Mouse (Mus musculus): ENCODE measurements around the gene Sestd1. TPM values are rescaled to one million over a fixed set of nuclear protein-coding genes. Genes with fewer than 3 reads are reported as not detected.

Sestd1 gene
- polyA plus RNA-seq, 1 experiment from 2014 or later: 28.5 TPM

DNA sequence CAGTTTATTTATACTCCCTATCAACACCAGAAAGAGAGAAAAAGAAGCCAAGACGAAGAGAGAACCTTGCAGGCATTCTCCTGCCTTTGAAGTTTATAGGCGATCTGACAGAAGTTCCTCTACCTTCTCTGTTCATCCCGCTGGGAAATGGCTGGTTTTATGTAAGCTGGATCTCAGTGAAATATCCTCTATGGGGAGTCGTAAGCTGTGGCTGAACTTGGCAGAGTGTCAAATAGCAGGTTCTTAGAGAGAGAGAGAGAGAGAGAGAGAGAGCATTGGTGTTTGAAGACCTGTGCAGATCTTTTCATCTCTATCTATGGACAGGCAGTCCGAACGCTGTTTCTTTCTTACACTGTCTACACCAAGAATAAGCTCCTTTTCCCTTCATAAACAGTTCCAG lies 107.0 kb downstream of the Sestd1 start:
- Histone ChIP-seq H3K4me1 (ENCODE audit: control insufficient read depth, insufficient read depth, low read length) (peaks cover 12% of the 10 kb centered on the region), H3K9ac (ENCODE audit: low read length) (no peak overlapping the region), H3K27ac (replicated peaks; ENCODE audit: low read depth, low read length) (no peak overlapping the region), H3K27me3 (ENCODE audit: control insufficient read depth, insufficient read depth, low read length) (no peaks in the 10 kb centered on the region), H3K4me3 (ENCODE audit: low read depth, low read length) (no peak overlapping the region), H3K36me3 (ENCODE audit: control insufficient read depth, insufficient read depth, low read length) (no peaks in the 10 kb centered on the region), H3K9me3 (ENCODE audit: control insufficient read depth, low read length) (no peaks in the 10 kb centered on the region), H3K4me2 (ENCODE audit: low read depth, severe bottlenecking) (no peak overlapping the region)
- ATAC-seq (ENCODE audit: insufficient number of reproducible peaks, low FRiP score, low TSS enrichment, low read depth): no peak
- WGBS: 34% methylated on average over 6 of the region's 6 CpGs
- no peak for DNase-seq (ENCODE audit: low spot score)

DNA sequence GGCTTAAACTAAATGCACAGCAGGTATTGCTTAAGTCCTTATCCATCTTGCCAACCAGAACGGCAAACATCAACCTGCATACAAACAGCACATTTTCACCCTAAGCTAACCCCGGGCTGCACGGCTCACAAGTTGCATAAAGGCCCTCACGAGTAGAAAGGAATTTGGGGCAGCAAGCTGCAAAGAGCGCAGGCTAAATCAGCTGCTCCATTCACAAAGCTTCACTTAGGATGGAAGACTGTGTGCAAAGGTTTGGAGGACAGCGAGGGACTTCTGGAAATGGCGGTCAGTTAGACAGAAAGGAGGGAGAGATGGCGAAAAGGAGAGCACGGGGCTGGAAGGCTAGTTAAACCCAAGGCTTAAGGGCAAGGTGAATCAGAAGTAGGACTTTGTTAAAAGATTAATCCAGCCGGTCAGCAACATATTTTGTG lies 108.1 kb downstream of the Sestd1 start:
- H3K9ac ChIP-seq (ENCODE audit: low read length): no peak overlapping the region

DNA sequence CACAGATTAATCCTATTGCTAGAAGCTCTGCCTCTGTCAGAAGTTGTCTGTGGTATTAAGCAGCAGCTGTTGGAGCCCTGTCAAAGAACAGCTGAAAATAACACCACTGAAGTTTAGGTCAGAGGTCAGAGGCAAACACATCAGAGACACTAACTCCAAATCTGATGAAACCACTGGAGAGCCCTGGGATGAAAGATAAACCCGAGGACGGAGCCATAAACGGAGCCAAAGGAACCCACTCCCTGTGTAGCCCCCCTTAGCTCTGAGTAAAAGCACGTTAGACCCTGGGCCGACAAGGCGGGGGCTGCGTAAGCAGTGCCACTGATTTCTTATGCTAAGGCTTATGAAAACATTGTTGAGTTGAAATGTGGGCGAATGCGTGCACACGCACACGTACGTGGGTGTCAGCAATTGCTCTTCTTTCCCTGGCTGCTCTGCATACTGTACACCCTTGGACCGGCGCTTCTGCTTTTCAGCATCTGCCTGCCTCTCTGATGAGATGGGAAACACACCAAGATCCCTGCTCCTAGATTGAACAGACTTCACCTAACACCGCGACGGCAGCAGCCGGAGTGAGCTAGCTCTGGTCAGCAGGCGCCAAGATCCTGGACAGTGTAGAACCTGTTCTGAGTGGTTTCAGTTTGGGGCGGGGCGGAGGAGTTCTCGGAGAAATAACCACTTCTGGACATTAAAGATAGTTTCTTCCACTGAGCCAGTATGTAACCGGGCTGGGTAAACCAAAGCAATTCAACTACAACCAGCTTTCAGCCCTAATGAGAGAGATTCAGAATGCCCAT lies 108.8 kb downstream of the Sestd1 start:
- Histone ChIP-seq H3K27ac (replicated peaks; ENCODE audit: low read depth, low read length) (no peak overlapping the region), H3K4me1 (ENCODE audit: control insufficient read depth, insufficient read depth, low read length) (peaks cover 12% of the 10 kb centered on the region), H3K4me2 (ENCODE audit: low read depth, severe bottlenecking) (peak overlapping the region; percentile 13), H3K27me3 (ENCODE audit: control insufficient read depth, insufficient read depth, low read length) (no peaks in the 10 kb centered on the region), H3K36me3 (ENCODE audit: control insufficient read depth, insufficient read depth, low read length) (no peaks in the 10 kb centered on the region), H3K9ac (ENCODE audit: low read length) (no peak overlapping the region), H3K4me3 (ENCODE audit: low read depth, low read length) (no peak overlapping the region), H3K9me3 (ENCODE audit: control insufficient read depth, low read length) (no peaks in the 10 kb centered on the region)
- DNase-seq (ENCODE audit: low spot score) (no peak), ATAC-seq (ENCODE audit: insufficient number of reproducible peaks, low FRiP score, low TSS enrichment, low read depth) (peak; percentile 60; the same call in 1 of the 2 replicates)
- WGBS: 39% methylated on average over 23 of the region's 23 CpGs

More for the DNA sequence above, 108.1 kb downstream of the Sestd1 start:
- Histone ChIP-seq H3K27ac (replicated peaks; ENCODE audit: low read depth, low read length) (no peak overlapping the region), H3K4me2 (ENCODE audit: low read depth, severe bottlenecking) (no peak overlapping the region), H3K27me3 (ENCODE audit: control insufficient read depth, insufficient read depth, low read length) (no peaks in the 10 kb centered on the region), H3K4me3 (ENCODE audit: low read depth, low read length) (no peak overlapping the region), H3K9me3 (ENCODE audit: control insufficient read depth, low read length) (no peaks in the 10 kb centered on the region), H3K36me3 (ENCODE audit: control insufficient read depth, insufficient read depth, low read length) (no peaks in the 10 kb centered on the region), H3K4me1 (ENCODE audit: control insufficient read depth, insufficient read depth, low read length) (peaks cover 12% of the 10 kb centered on the region)
- DNase-seq (ENCODE audit: low spot score): no peak
- whole genome bisulfite sequencing: 46% methylated on average over 10 of the region's 10 CpGs
- ATAC-seq (ENCODE audit: insufficient number of reproducible peaks, low FRiP score, low TSS enrichment, low read depth): no peak

DNA sequence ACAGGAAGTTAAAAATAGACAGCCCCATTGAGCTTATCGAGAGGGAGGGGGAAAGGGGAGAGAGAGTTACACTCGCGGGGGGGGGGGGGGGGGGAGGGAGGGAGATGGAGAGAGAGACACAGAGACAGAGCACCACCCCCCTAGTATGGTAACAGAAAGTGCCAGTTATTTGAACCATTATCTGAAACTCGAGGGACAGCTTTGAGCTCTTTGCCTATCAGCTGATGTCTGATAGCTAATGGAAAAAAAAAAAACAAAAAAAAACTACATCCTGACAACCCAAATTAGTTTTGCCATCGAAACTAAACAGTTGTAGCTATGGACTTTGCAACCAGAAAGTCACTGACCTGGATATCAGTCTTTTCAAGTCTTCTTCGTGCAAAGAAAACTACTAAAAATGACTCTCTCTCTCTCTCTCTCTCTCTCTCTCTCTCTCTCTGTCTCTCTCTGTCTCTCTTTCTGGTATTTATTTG lies 109.7 kb downstream of the Sestd1 start, which contains the start of gene Ccdc141:
Ccdc141 (minus strand) TSS at position 4 of the 473 bp plus-strand sequence.
- H3K9ac ChIP-seq (ENCODE audit: low read length): peak within 1 kb of the TSS; percentile 59
- H3K36me3 ChIP-seq (ENCODE audit: control insufficient read depth, insufficient read depth, low read length): no peaks in the 10 kb centered on the region
- no peak for DNase-seq (ENCODE audit: low spot score)
- ATAC-seq (ENCODE audit: insufficient number of reproducible peaks, low FRiP score, low TSS enrichment, low read depth): no peak
- H3K4me1 ChIP-seq (ENCODE audit: control insufficient read depth, insufficient read depth, low read length): peaks cover 12% of the 10 kb centered on the region
- H3K27me3 ChIP-seq (ENCODE audit: control insufficient read depth, insufficient read depth, low read length): no peaks in the 10 kb centered on the region
- peak within 1 kb of the TSS; percentile 36 for H3K4me3 ChIP-seq (ENCODE audit: low read depth, low read length)
- no peaks in the 10 kb centered on the region for H3K9me3 ChIP-seq (ENCODE audit: control insufficient read depth, low read length)
- WGBS: 5% methylated on average over 6 of the region's 6 CpGs
- peak within 1 kb of the TSS; percentile 80 for H3K4me2 ChIP-seq (ENCODE audit: low read depth, severe bottlenecking)
- no peak within 1 kb of the TSS for H3K27ac ChIP-seq (replicated peaks; ENCODE audit: low read depth, low read length)

DNA sequence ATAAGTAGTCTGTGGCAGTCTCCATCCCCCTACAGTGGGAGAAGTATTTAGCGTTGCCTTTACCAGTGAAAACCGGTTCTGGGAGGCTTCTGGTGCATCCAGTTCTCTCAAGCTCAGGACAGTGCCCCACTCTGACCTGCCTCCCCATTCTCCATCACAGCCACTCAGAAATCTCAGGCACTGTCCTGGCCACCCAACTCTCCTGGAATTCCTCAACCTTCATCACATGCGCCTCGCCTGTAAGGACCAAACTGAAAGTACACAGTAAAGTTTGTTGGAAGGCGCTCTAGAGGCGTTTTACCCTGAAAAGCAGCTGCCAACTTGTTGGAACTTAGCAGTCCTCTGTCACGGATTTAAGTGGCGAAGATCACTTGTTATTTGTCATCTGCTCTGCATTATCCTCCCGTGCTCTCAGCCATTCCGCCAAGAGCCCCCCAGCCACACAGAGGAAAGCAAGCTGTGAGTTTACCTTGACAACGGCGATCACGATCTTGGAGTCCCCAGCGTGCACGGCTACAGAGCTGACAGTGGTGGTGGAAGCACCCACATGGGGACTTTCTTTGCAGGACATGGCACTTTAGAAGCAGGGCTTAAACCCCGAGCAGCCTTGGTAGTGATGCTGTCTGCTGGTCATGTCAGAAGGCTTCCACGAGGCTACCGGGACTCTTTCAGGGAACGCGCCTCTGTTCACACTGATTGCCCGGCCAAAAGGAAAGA lies 110.3 kb downstream of the Sestd1 start:
- DNase-seq (ENCODE audit: low spot score): peak; percentile 66
- Histone ChIP-seq H3K4me1 (ENCODE audit: control insufficient read depth, insufficient read depth, low read length) (peaks cover 12% of the 10 kb centered on the region), H3K27ac (replicated peaks; ENCODE audit: low read depth, low read length) (no peak overlapping the region)

DNA sequence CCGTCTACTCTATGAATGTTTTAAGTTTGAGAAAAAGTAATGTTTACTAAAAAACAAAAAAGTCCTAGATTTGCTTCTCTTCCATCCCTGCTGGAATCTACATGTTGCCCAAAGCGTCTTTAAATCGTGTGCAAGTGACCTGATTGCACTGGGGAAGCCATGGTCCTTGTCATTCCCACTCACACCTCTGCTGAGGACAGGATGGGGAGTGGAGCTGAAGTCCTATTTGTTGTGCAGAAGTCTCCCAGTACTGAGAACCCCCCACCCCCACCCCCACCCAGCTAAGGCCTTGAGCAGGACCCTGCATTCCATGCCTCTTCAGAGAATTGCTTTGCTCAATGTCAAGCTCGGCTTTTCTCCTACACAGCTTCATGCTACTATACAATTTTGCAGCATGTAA lies 111.2 kb downstream of the Sestd1 start:
- Histone ChIP-seq H3K9me3 (ENCODE audit: control insufficient read depth, low read length) (no peaks in the 10 kb centered on the region), H3K4me3 (ENCODE audit: low read depth, low read length) (no peak overlapping the region), H3K4me2 (ENCODE audit: low read depth, severe bottlenecking) (peak overlapping the region; percentile 80; the same call in 1 of the 2 replicates), H3K36me3 (ENCODE audit: control insufficient read depth, insufficient read depth, low read length) (no peaks in the 10 kb centered on the region), H3K27ac (replicated peaks; ENCODE audit: low read depth, low read length) (no peak overlapping the region), H3K27me3 (ENCODE audit: control insufficient read depth, insufficient read depth, low read length) (no peaks in the 10 kb centered on the region), H3K4me1 (ENCODE audit: control insufficient read depth, insufficient read depth, low read length) (peaks cover 12% of the 10 kb centered on the region), H3K9ac (ENCODE audit: low read length) (no peak overlapping the region)
- WGBS: 75% methylated on average over 4 of the region's 4 CpGs
- no peak for DNase-seq (ENCODE audit: low spot score)
- no peak for ATAC-seq (ENCODE audit: insufficient number of reproducible peaks, low FRiP score, low TSS enrichment, low read depth)

More for the DNA sequence above, 110.3 kb downstream of the Sestd1 start:
- WGBS: under 1% methylated on average over 21 of the region's 21 CpGs
- no peaks in the 10 kb centered on the region for H3K27me3 ChIP-seq (ENCODE audit: control insufficient read depth, insufficient read depth, low read length)
- H3K9ac ChIP-seq (ENCODE audit: low read length): peak overlapping the region; percentile 59
- 0 out of 2 replicates have a peak, but pooled peaks have one; percentile 71 for ATAC-seq (ENCODE audit: insufficient number of reproducible peaks, low FRiP score, low TSS enrichment, low read depth)
- H3K36me3 ChIP-seq (ENCODE audit: control insufficient read depth, insufficient read depth, low read length): no peaks in the 10 kb centered on the region
- H3K4me3 ChIP-seq (ENCODE audit: low read depth, low read length): peak overlapping the region; percentile 36
- H3K4me2 ChIP-seq (ENCODE audit: low read depth, severe bottlenecking): peak overlapping the region; percentile 80
- H3K9me3 ChIP-seq (ENCODE audit: control insufficient read depth, low read length): no peaks in the 10 kb centered on the region

DNA sequence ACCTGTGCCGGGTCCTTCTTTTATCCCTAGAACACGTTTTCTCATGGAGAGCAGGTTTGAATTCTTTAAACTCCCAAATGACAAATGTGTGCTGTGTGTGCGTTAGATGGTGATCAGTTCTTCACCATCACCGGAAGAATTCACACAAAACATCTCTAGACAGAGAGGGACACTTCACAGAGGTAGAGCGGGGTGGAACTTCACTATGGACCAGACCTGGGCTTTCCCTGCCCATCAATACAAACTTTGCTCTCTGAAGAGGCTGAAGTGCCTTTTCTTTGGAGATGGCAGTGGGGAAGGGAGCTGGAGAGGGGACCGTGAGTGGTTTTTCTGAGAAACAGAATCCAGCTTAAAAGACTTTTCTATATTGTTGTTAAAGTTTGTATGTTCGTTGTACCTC lies 111.6 kb downstream of the Sestd1 start:
- Histone ChIP-seq H3K4me2 (ENCODE audit: low read depth, severe bottlenecking) (no peak overlapping the region), H3K27ac (replicated peaks; ENCODE audit: low read depth, low read length) (no peak overlapping the region), H3K4me1 (ENCODE audit: control insufficient read depth, insufficient read depth, low read length) (peaks cover 12% of the 10 kb centered on the region), H3K27me3 (ENCODE audit: control insufficient read depth, insufficient read depth, low read length) (no peaks in the 10 kb centered on the region), H3K9ac (ENCODE audit: low read length) (no peak overlapping the region), H3K36me3 (ENCODE audit: control insufficient read depth, insufficient read depth, low read length) (no peaks in the 10 kb centered on the region), H3K9me3 (ENCODE audit: control insufficient read depth, low read length) (no peaks in the 10 kb centered on the region), H3K4me3 (ENCODE audit: low read depth, low read length) (no peak overlapping the region)
- 93% methylated on average over 7 of the region's 7 CpGs for WGBS
- no peak for DNase-seq (ENCODE audit: low spot score)
- ATAC-seq (ENCODE audit: insufficient number of reproducible peaks, low FRiP score, low TSS enrichment, low read depth): no peak

DNA sequence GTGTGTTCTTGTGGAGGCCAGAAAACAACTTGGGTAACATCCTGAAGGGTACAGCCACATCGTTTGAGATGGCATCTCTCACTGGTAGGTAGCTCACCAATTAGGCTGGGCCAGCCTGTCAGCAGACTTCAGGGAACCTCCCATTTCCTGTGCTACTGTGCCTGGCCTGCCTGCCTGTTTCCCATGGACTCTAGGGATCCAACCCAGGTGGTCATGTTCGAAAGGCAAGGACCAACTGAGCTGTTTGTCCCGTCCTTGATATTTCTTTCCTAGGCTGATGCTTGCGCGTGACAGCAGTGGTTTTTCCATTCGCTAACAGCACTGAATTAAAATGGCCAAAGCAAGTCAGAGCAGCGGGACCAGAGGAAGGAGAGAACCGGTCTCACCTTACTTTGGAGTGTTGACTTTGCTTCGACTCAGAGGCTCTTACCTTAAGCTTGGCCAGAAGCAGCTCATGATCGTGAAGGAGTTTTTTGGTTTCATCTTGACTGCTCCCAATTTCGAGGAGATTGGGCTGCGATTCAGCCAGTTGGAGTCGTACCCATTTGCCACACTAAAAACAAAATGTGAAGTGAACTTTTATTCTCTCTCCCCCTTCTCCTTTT lies 112.2 kb downstream of the Sestd1 start:
- no peak overlapping the region for H3K27ac ChIP-seq (replicated peaks; ENCODE audit: low read depth, low read length)
- no peaks in the 10 kb centered on the region for H3K27me3 ChIP-seq (ENCODE audit: control insufficient read depth, insufficient read depth, low read length)
- ATAC-seq (ENCODE audit: insufficient number of reproducible peaks, low FRiP score, low TSS enrichment, low read depth) (no peak), DNase-seq (ENCODE audit: low spot score) (no peak)
- no peak overlapping the region for H3K4me2 ChIP-seq (ENCODE audit: low read depth, severe bottlenecking)
- no peaks in the 10 kb centered on the region for H3K36me3 ChIP-seq (ENCODE audit: control insufficient read depth, insufficient read depth, low read length)
- WGBS: 83% methylated on average over 13 of the region's 13 CpGs
- H3K4me3 ChIP-seq (ENCODE audit: low read depth, low read length): no peak overlapping the region
- no peak overlapping the region for H3K9ac ChIP-seq (ENCODE audit: low read length)
- H3K9me3 ChIP-seq (ENCODE audit: control insufficient read depth, low read length): no peaks in the 10 kb centered on the region
- peaks cover 8% of the 10 kb centered on the region for H3K4me1 ChIP-seq (ENCODE audit: control insufficient read depth, insufficient read depth, low read length)
